Mouse (Mus musculus): Measurements from ENCODE around the gene Pla2g15. TPM values are rescaled to one million over a fixed set of nuclear protein-coding genes. Genes with fewer than 3 reads are reported as not detected.
A peak's percentile ranks its signal among the peaks of the same experiment; 100 is the strongest.

The Pla2g15 gene
- polyA plus RNA-seq, 1 experiment from 2014 or later: 18.1 TPM

DNA sequence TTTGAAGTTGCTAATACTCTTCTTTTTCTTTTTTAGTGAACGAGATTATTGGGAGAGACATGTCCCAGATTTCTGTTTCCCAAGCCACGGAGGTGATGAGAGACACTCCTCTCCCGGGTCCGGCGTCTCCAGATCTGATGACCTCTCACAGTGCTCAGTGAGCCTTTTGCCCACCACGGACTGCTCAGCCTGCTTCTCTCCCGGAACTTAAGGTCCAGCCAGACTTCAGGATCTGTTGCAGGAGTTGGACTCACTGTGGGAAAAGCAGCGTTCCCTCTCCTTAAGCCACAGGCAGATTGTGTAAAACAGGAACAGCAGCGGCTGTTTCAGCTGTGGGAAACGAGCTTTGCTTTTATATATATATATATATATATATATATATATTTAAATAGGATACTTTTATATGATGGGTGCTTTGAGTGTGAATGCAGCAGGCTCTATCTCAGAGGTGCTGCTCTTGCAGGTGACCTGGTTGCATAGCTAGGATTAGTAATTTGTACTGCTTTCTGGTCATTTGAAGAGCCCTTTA, 22.3 kb upstream of the Pla2g15 start:
- peaks cover 6% of the 10 kb centered on the region for H3K27me3 ChIP-seq
- H3K4me3 ChIP-seq: no peak overlapping the region
- H3K4me1 ChIP-seq: no peaks in the 10 kb centered on the region
- H3K9me3 ChIP-seq: no peaks in the 10 kb centered on the region
- H3K27ac ChIP-seq: no peak overlapping the region
- no peak overlapping the region for H3K9ac ChIP-seq
- ATAC-seq (ENCODE audit: insufficient number of reproducible peaks, insufficient read depth, low FRiP score, low TSS enrichment, low read depth): no peak
- peaks cover 66% of the 10 kb centered on the region for H3K36me3 ChIP-seq
- H3K4me2 ChIP-seq: no peak overlapping the region
- 88% methylated on average over 10 of the region's 10 CpGs for WGBS

- Histone ChIP-seq H3K27me3 (peaks cover 21% of the 10 kb centered on the region), H3K27ac (no peak overlapping the region), H3K36me3 (peaks cover 62% of the 10 kb centered on the region), H3K9me3 (no peaks in the 10 kb centered on the region), H3K4me1 (no peaks in the 10 kb centered on the region), H3K9ac (no peak overlapping the region), H3K4me3 (no peak overlapping the region), H3K4me2 (no peak overlapping the region)
- ATAC-seq (ENCODE audit: insufficient number of reproducible peaks, insufficient read depth, low FRiP score, low TSS enrichment, low read depth): no peak
Observed at GRCm38 (mm10) chr8:106129232-106129930, 20.8 kb upstream of the Pla2g15 start.

- 0 out of 2 replicates have a peak, but pooled peaks cover under 1% of the 10 kb centered on the region for H3K4me1 ChIP-seq
- no peak overlapping the region for H3K4me2 ChIP-seq
- H3K4me3 ChIP-seq: no peak overlapping the region
- H3K9me3 ChIP-seq: no peaks in the 10 kb centered on the region
- no peak for ATAC-seq (ENCODE audit: insufficient number of reproducible peaks, insufficient read depth, low FRiP score, low TSS enrichment, low read depth)
- H3K27me3 ChIP-seq: peaks cover 27% of the 10 kb centered on the region
- 81% methylated on average over 2 of the region's 2 CpGs for WGBS
- no peak overlapping the region for H3K9ac ChIP-seq
- H3K36me3 ChIP-seq: peaks cover 62% of the 10 kb centered on the region
- no peak overlapping the region for H3K27ac ChIP-seq
Observed at GRCm38 (mm10) chr8:106129997-106130396, 20.2 kb upstream of the Pla2g15 start.

GRCm38 (mm10) chr8:106130505-106130904, 19.7 kb upstream of the Pla2g15 start:
- no peak for ATAC-seq (ENCODE audit: insufficient number of reproducible peaks, insufficient read depth, low FRiP score, low TSS enrichment, low read depth)
- Histone ChIP-seq H3K9ac (no peak overlapping the region), H3K27me3 (peaks cover 32% of the 10 kb centered on the region), H3K4me2 (no peak overlapping the region), H3K9me3 (no peaks in the 10 kb centered on the region), H3K4me3 (no peak overlapping the region), H3K4me1 (peaks cover 6% of the 10 kb centered on the region; the same call in 1 of the 2 replicates), H3K36me3 (peaks cover 62% of the 10 kb centered on the region), H3K27ac (no peak overlapping the region)
- WGBS: 81% methylated on average over 2 of the region's 2 CpGs

DNA sequence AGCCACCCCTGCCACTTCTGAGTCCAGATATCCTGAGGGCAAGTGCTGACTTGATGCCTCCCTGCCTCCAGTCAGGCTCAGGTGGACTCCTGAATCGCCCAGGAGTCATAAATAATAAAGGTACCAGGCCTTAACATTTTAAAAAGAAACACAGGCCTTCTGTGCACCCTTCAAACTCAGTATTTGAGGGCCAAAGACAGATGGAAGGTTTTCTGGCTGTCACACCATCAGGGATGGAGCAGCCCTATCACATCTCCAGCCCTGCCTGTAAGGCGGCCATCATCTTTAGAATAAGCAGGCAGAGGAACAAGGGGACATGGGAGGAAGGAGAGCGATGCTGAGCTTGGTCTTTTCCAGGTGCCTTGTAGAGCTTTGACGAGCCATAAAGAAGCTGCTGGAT, 19.2 kb upstream of the Pla2g15 start:
- Histone ChIP-seq H3K27me3 (peaks cover 37% of the 10 kb centered on the region), H3K4me1 (peaks cover 11% of the 10 kb centered on the region), H3K4me3 (no peak overlapping the region), H3K36me3 (peaks cover 62% of the 10 kb centered on the region), H3K4me2 (no peak overlapping the region), H3K27ac (no peak overlapping the region), H3K9ac (no peak overlapping the region), H3K9me3 (no peaks in the 10 kb centered on the region)
- ATAC-seq (ENCODE audit: insufficient number of reproducible peaks, insufficient read depth, low FRiP score, low TSS enrichment, low read depth): no peak
- 92% methylated on average over 4 of the region's 4 CpGs for WGBS

DNA sequence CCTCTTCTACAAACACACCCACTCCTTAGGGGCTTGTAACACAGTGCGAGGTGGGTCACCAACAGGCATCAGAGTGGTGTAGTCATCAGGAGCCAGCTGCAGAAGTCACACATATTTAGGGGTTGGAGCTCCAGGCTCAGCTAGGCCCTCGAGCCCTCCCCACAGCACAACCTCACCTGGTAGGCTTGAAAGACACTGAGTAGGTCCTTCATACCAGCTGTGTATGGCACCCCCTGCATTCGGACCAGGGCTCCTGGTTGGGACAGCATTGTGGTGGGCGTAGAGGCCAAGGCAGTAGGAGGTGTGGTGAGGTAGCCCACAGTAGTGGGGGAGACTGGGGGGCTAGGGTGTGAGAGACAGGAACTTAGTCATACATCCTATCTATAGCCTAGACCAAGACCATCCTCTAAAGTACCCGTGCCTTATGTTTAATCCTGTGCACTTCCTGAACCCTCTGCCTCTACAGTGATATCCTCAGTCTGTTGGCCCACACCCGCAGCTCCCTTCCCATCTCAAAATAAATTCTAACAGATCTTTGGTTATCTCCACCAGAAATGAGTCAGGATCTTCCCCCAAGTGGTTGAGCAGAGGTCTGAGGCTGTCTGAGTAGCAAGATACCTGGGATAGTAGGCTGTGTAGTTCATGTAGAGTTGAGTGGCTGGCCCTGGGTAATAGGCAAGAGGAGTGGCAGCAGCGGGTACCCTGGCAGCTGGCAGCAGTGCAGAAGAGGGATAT, 18.5 kb upstream of the Pla2g15 start:
- no peaks in the 10 kb centered on the region for H3K9me3 ChIP-seq
- no peak overlapping the region for H3K27ac ChIP-seq
- no peak overlapping the region for H3K4me3 ChIP-seq
- no peak overlapping the region for H3K9ac ChIP-seq
- 87% methylated on average over 7 of the region's 7 CpGs for WGBS
- H3K27me3 ChIP-seq: peaks cover 43% of the 10 kb centered on the region
- peaks cover 62% of the 10 kb centered on the region for H3K36me3 ChIP-seq
- no peak for ATAC-seq (ENCODE audit: insufficient number of reproducible peaks, insufficient read depth, low FRiP score, low TSS enrichment, low read depth)
- peaks cover 18% of the 10 kb centered on the region for H3K4me1 ChIP-seq
- no peak overlapping the region for H3K4me2 ChIP-seq

GRCm38 (mm10) chr8:106132356-106132755, 17.8 kb upstream of the Pla2g15 start:
- Histone ChIP-seq H3K4me2 (no peak overlapping the region), H3K27ac (no peak overlapping the region), H3K9me3 (no peaks in the 10 kb centered on the region), H3K36me3 (peaks cover 56% of the 10 kb centered on the region), H3K27me3 (peaks cover 50% of the 10 kb centered on the region), H3K4me3 (no peak overlapping the region), H3K9ac (no peak overlapping the region), H3K4me1 (peaks cover 25% of the 10 kb centered on the region)
- no peak for ATAC-seq (ENCODE audit: insufficient number of reproducible peaks, insufficient read depth, low FRiP score, low TSS enrichment, low read depth)
- WGBS: 95% methylated on average over 11 of the region's 11 CpGs

GRCm38 (mm10) chr8:106133526-106133925, 16.7 kb upstream of the Pla2g15 start:
- Histone ChIP-seq H3K4me3 (no peak overlapping the region), H3K36me3 (peaks cover 45% of the 10 kb centered on the region), H3K9me3 (no peaks in the 10 kb centered on the region), H3K4me2 (peak overlapping the region; percentile 84; the same call in 1 of the 2 replicates), H3K4me1 (peaks cover 30% of the 10 kb centered on the region), H3K27me3 (peaks cover 59% of the 10 kb centered on the region), H3K9ac (no peak overlapping the region), H3K27ac (no peak overlapping the region)
- no peak for ATAC-seq (ENCODE audit: insufficient number of reproducible peaks, insufficient read depth, low FRiP score, low TSS enrichment, low read depth)
- 72% methylated on average over 13 of the region's 13 CpGs for WGBS

- H3K4me2 ChIP-seq: peak overlapping the region; percentile 84; the same call in 1 of the 2 replicates
- H3K9me3 ChIP-seq: no peaks in the 10 kb centered on the region
- peaks cover 30% of the 10 kb centered on the region for H3K4me1 ChIP-seq
- no peak for ATAC-seq (ENCODE audit: insufficient number of reproducible peaks, insufficient read depth, low FRiP score, low TSS enrichment, low read depth)
- 0 out of 2 replicates have a peak overlapping the region, but pooled peaks have one; percentile 3 for H3K4me3 ChIP-seq
- peak overlapping the region; percentile 40; the same call in 1 of the 2 replicates for H3K27ac ChIP-seq
- no peak overlapping the region for H3K9ac ChIP-seq
- peaks cover 59% of the 10 kb centered on the region for H3K27me3 ChIP-seq
- H3K36me3 ChIP-seq: peaks cover 41% of the 10 kb centered on the region
- 73% methylated on average over 6 of the region's 6 CpGs for WGBS
Observed at GRCm38 (mm10) chr8:106133946-106134345, 16.3 kb upstream of the Pla2g15 start.

- H3K27ac ChIP-seq: peak overlapping the region; percentile 73
- ATAC-seq (ENCODE audit: insufficient number of reproducible peaks, insufficient read depth, low FRiP score, low TSS enrichment, low read depth): peak; percentile 60
- no peaks in the 10 kb centered on the region for H3K9me3 ChIP-seq
- peaks cover 62% of the 10 kb centered on the region for H3K27me3 ChIP-seq
- 15% methylated on average over 14 of the region's 14 CpGs for WGBS
- peaks cover 30% of the 10 kb centered on the region for H3K4me1 ChIP-seq
- peak overlapping the region; percentile 68; the same call in 1 of the 2 replicates for H3K9ac ChIP-seq
- H3K4me3 ChIP-seq: peak overlapping the region; percentile 54
- H3K4me2 ChIP-seq: peak overlapping the region; percentile 84
- H3K36me3 ChIP-seq: peaks cover 32% of the 10 kb centered on the region
Observed at GRCm38 (mm10) chr8:106134751-106135571, 15.2 kb upstream of the Pla2g15 start.

DNA sequence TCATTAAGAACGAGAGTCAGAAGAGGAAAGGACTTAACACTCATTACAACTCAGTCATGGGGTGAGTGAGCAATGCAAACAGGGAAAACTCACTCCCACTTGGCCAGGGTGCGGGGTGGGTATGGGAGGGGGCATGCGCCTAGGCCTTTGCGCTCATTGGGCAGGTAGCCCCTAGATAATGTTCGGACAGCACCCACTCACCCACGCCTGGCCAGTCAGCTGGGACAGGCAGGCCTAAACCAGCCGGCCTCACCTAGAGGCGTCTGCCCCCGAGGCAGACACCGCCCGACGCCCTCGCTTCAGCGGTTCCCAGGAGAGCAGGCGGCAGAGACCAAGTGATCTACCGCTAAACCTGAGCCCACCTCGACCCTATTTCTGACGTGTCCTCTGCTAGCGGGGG, 14.5 kb upstream of the Pla2g15 start:
- Histone ChIP-seq H3K4me1 (peaks cover 30% of the 10 kb centered on the region), H3K4me2 (peak overlapping the region; percentile 84), H3K27ac (peak overlapping the region; percentile 73), H3K4me3 (peak overlapping the region; percentile 54), H3K36me3 (peaks cover 25% of the 10 kb centered on the region), H3K9me3 (no peaks in the 10 kb centered on the region), H3K9ac (peak overlapping the region; percentile 68), H3K27me3 (peaks cover 62% of the 10 kb centered on the region)
- 3% methylated on average over 19 of the region's 19 CpGs for WGBS
- ATAC-seq (ENCODE audit: insufficient number of reproducible peaks, insufficient read depth, low FRiP score, low TSS enrichment, low read depth): no peak
